Mouse (Mus musculus) embryonic facial prominence, embryonic 11.5 days (tissue): ENCODE results near the gene Ezh1. TPM values are rescaled to one million over a fixed set of nuclear protein-coding genes. Genes with fewer than 3 reads are reported as not detected.

Experiments used
- ATAC-seq: fragments of 200-750 bp; cut with Nextera tagmentation; replicated peaks from 2 replicates; pipeline ENCODE4 v1.8.0; 2017; ENCODE audit warnings: low read depth; ENCODE audit not compliant: insufficient number of reproducible peaks, low FRiP score, low TSS enrichment
- DNase-seq: peaks from one replicate; pipeline ENCODE4 v3.0.0-alpha.2; 2015; ENCODE audit warnings: low spot score
- H3K27ac ChIP-seq: fragments of 300-500 bp; sonication (generic); replicated peaks from 2 replicates; pipeline ENCODE4 v1.5.1; 2014; ENCODE audit warnings: mild to moderate bottlenecking, low read depth, low read length, control low read depth
- H3K27me3 ChIP-seq: fragments of 300-500 bp; sonication (generic); 2 replicates; pipeline ENCODE4 v1.6.1; 2014; ENCODE audit warnings: mild to moderate bottlenecking, low read length, moderate library complexity, mixed read lengths; ENCODE audit not compliant: control insufficient read depth, insufficient read depth
- H3K36me3 ChIP-seq: fragments of 300-500 bp; sonication (generic); replicated peaks from 2 replicates; pipeline ENCODE4 v1.6.1; 2014; ENCODE audit warnings: low read depth, mild to moderate bottlenecking, low read length, moderate library complexity, mixed read lengths; ENCODE audit not compliant: control insufficient read depth, insufficient read depth
- H3K4me1 ChIP-seq: fragments of 300-500 bp; sonication (generic); 2 replicates; pipeline ENCODE4 v1.6.1; 2014; ENCODE audit warnings: low read length, mixed read lengths; ENCODE audit not compliant: control insufficient read depth, insufficient read depth
- H3K4me2 ChIP-seq: fragments of 300-500 bp; sonication (generic); 2 replicates; pipeline ENCODE4 v1.6.1; 2014; ENCODE audit warnings: low read depth, mild to moderate bottlenecking, control low read depth, low read length, moderate library complexity
- H3K4me3 ChIP-seq: fragments of 300-500 bp; sonication (generic); 2 replicates; pipeline ENCODE4 v1.5.1; 2014; ENCODE audit warnings: low read depth, low read length, control low read depth
- H3K9ac ChIP-seq: fragments of 300-500 bp; sonication (generic); replicated peaks from 2 replicates; pipeline ENCODE4 v1.6.1; 2014; ENCODE audit warnings: mild to moderate bottlenecking, control low read depth, low read length
- H3K9me3 ChIP-seq: fragments of 300-500 bp; sonication (generic); replicated peaks from 2 replicates; pipeline ENCODE4 v1.6.1; 2016; ENCODE audit warnings: mild to moderate bottlenecking, low read length, inconsistent platforms, mixed read lengths; ENCODE audit not compliant: control insufficient read depth
- WGBS: fragments of 180-500 bp; shearing (Covaris S2); extraction: QIAGEN DNeasy Blood & Tissue Kit; methylation state at CpG from one replicate; pipeline ENCODE4 v1.1.7; 2014; 5-methylcytosine and 5-hydroxymethylcytosine counted together
- polyA plus RNA-seq: library from polyadenylated mRNA; unstranded; fragments of >200 nt; fragmentation: Nextera tagmentation; extraction: Ambion mirVana; gene quantifications from 2 replicates; pipeline ENCODE4 v1.2.1, GENCODE M21; 2014

Ezh1 gene
- polyA plus RNA-seq, 1 experiment from 2014 or later, result 11.6 TPM

GRCm38 (mm10) chr11:101181961-101182360 is 44.3 kb downstream of the Ezh1 start:
- WGBS, result 92% methylated on average over 11 of the region's 11 CpGs
- Histone ChIP-seq H3K4me1 (no peaks in the 10 kb centered on the region), H3K27ac (no peak overlapping the region), H3K36me3 (no peaks in the 10 kb centered on the region), H3K4me3 (no peak overlapping the region), H3K9me3 (no peaks in the 10 kb centered on the region), H3K4me2 (no peak overlapping the region), H3K9ac (no peak overlapping the region), H3K27me3 (peaks cover 16% of the 10 kb centered on the region)
- no peak for DNase-seq
- ATAC-seq, result no peak

GRCm38 (mm10) chr11:101180846-101181740 is 45.2 kb downstream of the Ezh1 start:
- 43% methylated on average over 10 of the region's 10 CpGs for WGBS

GRCm38 (mm10) chr11:101180261-101180660 is 46.0 kb downstream of the Ezh1 start:
- no peaks in the 10 kb centered on the region for H3K36me3 ChIP-seq
- no peak overlapping the region for H3K4me2 ChIP-seq
- H3K4me3 ChIP-seq, result no peak overlapping the region
- H3K27me3 ChIP-seq, result peaks cover 30% of the 10 kb centered on the region
- DNase-seq (no peak), ATAC-seq (no peak)
- no peaks in the 10 kb centered on the region for H3K9me3 ChIP-seq
- H3K9ac ChIP-seq, result no peak overlapping the region
- WGBS, result 64% methylated on average over 17 of the region's 17 CpGs
- H3K27ac ChIP-seq, result no peak overlapping the region
- H3K4me1 ChIP-seq, result peaks cover under 1% of the 10 kb centered on the region; the same call in 1 of the 2 replicates

More at GRCm38 (mm10) chr11:101180846-101181740, 45.2 kb downstream of the Ezh1 start:
- Histone ChIP-seq H3K27me3 (peaks cover 23% of the 10 kb centered on the region), H3K9ac (no peak overlapping the region), H3K27ac (no peak overlapping the region), H3K36me3 (no peaks in the 10 kb centered on the region), H3K9me3 (no peaks in the 10 kb centered on the region), H3K4me2 (no peak overlapping the region), H3K4me1 (no peaks in the 10 kb centered on the region), H3K4me3 (no peak overlapping the region)
- ATAC-seq (no peak), DNase-seq (peak; percentile 81)

- Histone ChIP-seq H3K36me3 (no peaks in the 10 kb centered on the region), H3K9ac (no peak overlapping the region), H3K9me3 (no peaks in the 10 kb centered on the region), H3K4me1 (peaks cover 3% of the 10 kb centered on the region; the same call in 1 of the 2 replicates), H3K4me2 (no peak overlapping the region), H3K27ac (no peak overlapping the region), H3K27me3 (peaks cover 39% of the 10 kb centered on the region), H3K4me3 (no peak overlapping the region)
- no peak for DNase-seq
- no peak for ATAC-seq
- WGBS, result 81% methylated on average over 15 of the region's 15 CpGs
These were observed 47.0 kb downstream of the Ezh1 start for GRCm38 (mm10) chr11:101179306-101179705.

GRCm38 (mm10) chr11:101178061-101179058 is 47.9 kb downstream of the Ezh1 start:
- WGBS, result 48% methylated on average over 36 of the region's 36 CpGs
- peaks cover 3% of the 10 kb centered on the region; the same call in 1 of the 2 replicates for H3K4me1 ChIP-seq
- H3K9me3 ChIP-seq, result no peaks in the 10 kb centered on the region
- H3K9ac ChIP-seq, result no peak overlapping the region
- H3K27ac ChIP-seq, result no peak overlapping the region
- no peaks in the 10 kb centered on the region for H3K36me3 ChIP-seq
- H3K4me2 ChIP-seq, result no peak overlapping the region
- DNase-seq, result no peak
- peaks cover 43% of the 10 kb centered on the region for H3K27me3 ChIP-seq
- no peak for ATAC-seq
- no peak overlapping the region for H3K4me3 ChIP-seq

GRCm38 (mm10) chr11:101176933-101177773 is 49.1 kb downstream of the Ezh1 start:
- DNase-seq (peak; percentile 78), ATAC-seq (no peak)
- H3K4me1 ChIP-seq, result peaks cover 7% of the 10 kb centered on the region
- H3K36me3 ChIP-seq, result no peaks in the 10 kb centered on the region
- H3K9ac ChIP-seq, result no peak overlapping the region
- H3K27ac ChIP-seq, result no peak overlapping the region
- WGBS, result 26% methylated on average over 22 of the region's 22 CpGs
- H3K9me3 ChIP-seq, result no peaks in the 10 kb centered on the region
- peaks cover 45% of the 10 kb centered on the region for H3K27me3 ChIP-seq
- no peak overlapping the region for H3K4me3 ChIP-seq
- no peak overlapping the region; the same call in 1 of the 2 replicates for H3K4me2 ChIP-seq

- peak overlapping the region; percentile 26 for H3K4me3 ChIP-seq
- peaks cover 8% of the 10 kb centered on the region for H3K4me1 ChIP-seq
- H3K27ac ChIP-seq, result no peak overlapping the region
- ATAC-seq, result no peak
- no peak overlapping the region for H3K9ac ChIP-seq
- under 1% methylated on average over 25 of the region's 25 CpGs for WGBS
- H3K9me3 ChIP-seq, result no peaks in the 10 kb centered on the region
- peak; percentile 46 for DNase-seq
- peak overlapping the region; percentile 50 for H3K4me2 ChIP-seq
- H3K27me3 ChIP-seq, result peaks cover 45% of the 10 kb centered on the region
- H3K36me3 ChIP-seq, result no peaks in the 10 kb centered on the region
These were observed 50.1 kb downstream of the Ezh1 start for GRCm38 (mm10) chr11:101176117-101176691.
